Mouse (Mus musculus) liver, adult 2 months (tissue): ENCODE results near the gene Dnajb7.

Experiments used
- CTCF ChIP-seq: fragments of 200-500 bp; IDR thresholded peaks from 2 replicates; pipeline ENCODE4 v1.5.1; 2011; ENCODE audit warnings: low read depth, low read length, control low read depth
- POLR2A ChIP-seq: fragments of 200-500 bp; IDR thresholded peaks from 2 replicates; pipeline ENCODE4 v1.6.1; 2011; ENCODE audit warnings: low read length, control low read depth; ENCODE audit not compliant: insufficient read depth; ENCODE audit errors: extremely low read depth

DNA sequence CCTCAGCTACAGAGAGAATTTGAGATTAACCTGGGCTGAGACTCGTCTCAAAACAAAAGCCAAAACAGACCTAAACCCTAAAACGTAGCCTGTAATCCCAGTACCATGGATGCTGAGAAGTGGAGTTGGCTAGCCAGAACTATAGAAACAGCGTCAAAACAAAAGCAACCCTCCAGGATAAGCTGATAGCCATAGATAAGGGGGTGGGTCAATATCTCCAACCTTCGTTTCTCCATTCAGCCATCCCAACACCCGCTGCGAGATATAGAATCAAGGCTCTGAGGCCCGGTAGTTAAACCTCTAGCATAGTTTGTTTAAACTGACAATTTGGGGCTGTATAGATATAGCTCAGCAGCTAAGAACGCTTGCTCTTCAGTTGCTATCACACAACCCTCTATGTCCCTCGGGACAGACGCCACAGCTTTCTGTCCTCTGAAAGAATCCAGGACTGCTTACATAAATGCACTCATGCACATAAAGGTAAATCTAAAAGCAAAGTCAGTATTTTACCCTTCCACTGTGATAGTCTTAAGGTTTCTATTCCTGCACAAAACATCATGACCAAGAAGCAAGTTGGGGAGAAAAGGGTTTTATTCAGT, 46.6 kb downstream of the Dnajb7 start:
- TF ChIP-seq CTCF (no peak), POLR2A (no peak)
